Mouse (Mus musculus): ENCODE data around the gene Setd2. TPM values are rescaled to one million over a fixed set of nuclear protein-coding genes. Genes with fewer than 3 reads are reported as not detected.

Gene Setd2
- polyA plus RNA-seq, 1 experiment, result 28.3 TPM

GRCm38 (mm10) chr9:110652963-110653654 is 120.7 kb downstream of the Setd2 start:
- WGBS, result 8% methylated on average over 14 of the region's 14 CpGs

GRCm38 (mm10) chr9:110653655-110654461 is 121.5 kb downstream of the Setd2 start, which contains the start of gene Nbeal2:
Nbeal2 (minus strand) TSS chr9:110654161.
- peak; percentile 79 for DNase-seq (ENCODE audit: low read depth, low spot score)
- WGBS, result under 1% methylated on average over 75 of the region's 75 CpGs

More at GRCm38 (mm10) chr9:110652963-110653654, 120.7 kb downstream of the Setd2 start:
- no peak for DNase-seq (ENCODE audit: low read depth, low spot score)

- no peak for DNase-seq (ENCODE audit: low read depth, low spot score)
- WGBS, result 68% methylated on average over 19 of the region's 19 CpGs
These were observed 122.6 kb downstream of the Setd2 start for GRCm38 (mm10) chr9:110654726-110655650.

- DNase-seq (ENCODE audit: low read depth, low spot score), result no peak
- 53% methylated on average over 10 of the region's 10 CpGs for WGBS
These were observed 123.2 kb downstream of the Setd2 start for GRCm38 (mm10) chr9:110655651-110656007.

- peak; percentile 94 for DNase-seq (ENCODE audit: low read depth, low spot score)
- under 1% methylated on average over 52 of the region's 52 CpGs for WGBS
These were observed 124.1 kb downstream of the Setd2 start, which contains the start of gene Ccdc12 for GRCm38 (mm10) chr9:110656249-110657221. Ccdc12 (plus strand) TSS chr9:110656503.

GRCm38 (mm10) chr9:110657474-110658078 is 125.2 kb downstream of the Setd2 start:
- no peak for DNase-seq (ENCODE audit: low read depth, low spot score)
- 34% methylated on average over 13 of the region's 13 CpGs for WGBS

GRCm38 (mm10) chr9:110659521-110659920 is 127.1 kb downstream of the Setd2 start:
- DNase-seq (ENCODE audit: low read depth, low spot score), result no peak
- WGBS, result 84% methylated on average over 12 of the region's 12 CpGs

GRCm38 (mm10) chr9:110660208-110660607 is 127.8 kb downstream of the Setd2 start:
- 88% methylated on average over 2 of the region's 2 CpGs for WGBS
- no peak for DNase-seq (ENCODE audit: low read depth, low spot score)

- DNase-seq (ENCODE audit: low read depth, low spot score), result no peak
- 36% methylated on average over 7 of the region's 7 CpGs for WGBS
These were observed 128.6 kb downstream of the Setd2 start for GRCm38 (mm10) chr9:110660856-110661612.

GRCm38 (mm10) chr9:110662844-110663243 is 130.4 kb downstream of the Setd2 start:
- WGBS, result 66% methylated on average over 1 of the region's 1 CpGs

GRCm38 (mm10) chr9:110665912-110666311 is 133.5 kb downstream of the Setd2 start:
- 30% methylated on average over 4 of the region's 4 CpGs for WGBS
- DNase-seq (ENCODE audit: low read depth, low spot score), result no peak

More at GRCm38 (mm10) chr9:110662844-110663243, 130.4 kb downstream of the Setd2 start:
- DNase-seq (ENCODE audit: low read depth, low spot score), result no peak

- 68% methylated on average over 8 of the region's 8 CpGs for WGBS
- no peak for DNase-seq (ENCODE audit: low read depth, low spot score)
These were observed 134.0 kb downstream of the Setd2 start for GRCm38 (mm10) chr9:110666374-110666773.

- WGBS, result 27% methylated on average over 4 of the region's 4 CpGs
- no peak for DNase-seq (ENCODE audit: low read depth, low spot score)
These were observed 134.9 kb downstream of the Setd2 start for GRCm38 (mm10) chr9:110667219-110667836.

Measured in large intestine, adult 2 months (tissue).